Mouse (Mus musculus) urinary bladder, adult 2 months (tissue): ENCODE measurements around the gene Sp100. TPM values are rescaled to one million over a fixed set of nuclear protein-coding genes. Genes with fewer than 3 reads are reported as not detected.
"Not testable (repeated sequence)": the region's sequence is repeated elsewhere in the genome, so short reads cannot be mapped to it uniquely, and the experiment has no call there.

ENCODE experiments used
- DNase-seq: peaks from one replicate; pipeline ENCODE4 v3.0.0; 2022; ENCODE audit warnings: low spot score
- polyA plus RNA-seq: library from polyadenylated mRNA; depleted of rRNA; stranded (reverse); fragments of >200 nt; gene quantifications from 2 replicates; pipeline ENCODE4 v1.2.3, GENCODE M21; 2012; rRNA removed

Gene Sp100
- polyA plus RNA-seq: 32.2 and 37.7 TPM in 2 replicates

DNA sequence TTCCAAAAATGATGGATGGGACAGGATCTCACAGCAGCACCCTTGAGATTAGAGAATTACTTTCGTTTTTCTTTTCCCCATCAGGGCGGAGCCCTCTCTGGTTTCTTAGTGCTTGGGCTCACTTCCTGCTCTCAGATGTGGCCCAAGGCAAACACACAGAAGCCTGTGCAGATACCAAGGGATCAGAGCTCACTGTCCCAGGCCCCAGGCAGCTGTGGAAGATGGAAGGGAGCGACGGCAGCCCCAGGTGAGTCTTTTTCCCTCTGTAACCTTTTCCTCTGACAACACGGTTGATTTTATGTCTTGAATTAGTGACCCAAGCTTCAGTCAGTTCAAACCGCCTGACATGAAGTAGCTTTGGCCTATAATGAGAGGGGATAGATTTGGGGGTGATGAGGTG lies at the start of gene Sp100:
TSS of gene Sp100 (plus strand) at position 108 of the 400 bp plus-strand sequence.
- not testable (repeated sequence) for DNase-seq

- not testable (repeated sequence) for DNase-seq
Observed at GRCm38 (mm10) chr1:85600078-85600477, 49.7 kb upstream of the Sp100 start, which contains the start of gene Sp140. TSS of gene Sp140 (plus strand) at chr1:85600378.

DNA sequence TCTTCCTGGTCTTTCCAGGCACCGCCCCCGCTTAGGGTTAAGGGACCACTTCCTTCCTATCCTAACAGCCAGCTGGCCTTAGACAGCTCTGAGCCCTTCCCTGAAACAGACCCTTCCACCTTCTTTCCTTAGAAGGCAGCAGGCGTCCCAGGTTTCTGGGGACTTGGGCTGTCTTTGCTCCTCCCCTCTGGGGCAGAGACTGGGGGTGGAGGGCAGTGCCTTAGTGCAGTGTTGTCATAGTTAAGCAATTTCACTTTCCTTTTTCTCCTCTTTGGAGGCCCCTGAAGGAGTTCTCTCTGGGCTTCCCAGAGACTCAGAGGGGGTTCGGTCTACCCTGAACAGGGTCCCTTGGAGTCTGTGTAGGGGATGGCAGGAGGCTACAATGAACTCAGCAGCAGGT lies 49.0 kb upstream of the Sp100 start:
- not testable (repeated sequence) for DNase-seq

- DNase-seq: not testable (repeated sequence)
Observed at GRCm38 (mm10) chr1:85604341-85604740, 45.4 kb upstream of the Sp100 start.

GRCm38 (mm10) chr1:85608361-85608760 lies 41.4 kb upstream of the Sp100 start:
- not testable (repeated sequence) for DNase-seq

GRCm38 (mm10) chr1:85610581-85610980 lies 39.2 kb upstream of the Sp100 start:
- DNase-seq: not testable (repeated sequence)

GRCm38 (mm10) chr1:85615096-85615495 lies 34.7 kb upstream of the Sp100 start:
- not testable (repeated sequence) for DNase-seq

DNA sequence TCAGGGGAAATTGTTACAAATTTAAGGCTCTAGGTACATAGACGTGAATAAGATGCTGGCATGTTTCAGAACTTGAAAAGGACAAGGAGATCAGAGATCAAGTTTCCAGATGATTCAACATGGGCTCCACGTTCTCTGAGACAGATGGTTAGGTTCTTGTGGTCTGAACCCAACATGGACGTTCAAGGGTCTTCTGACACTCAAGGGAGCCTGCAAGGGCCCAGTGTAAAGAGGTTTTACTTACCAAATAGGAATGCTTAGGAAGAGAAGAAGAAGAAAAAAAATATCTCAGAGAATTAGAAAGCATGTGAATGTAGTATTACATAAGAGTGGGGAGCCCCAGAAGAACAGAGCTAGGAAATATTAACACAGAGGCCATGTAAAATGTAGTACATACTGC lies 34.0 kb upstream of the Sp100 start:
- not testable (repeated sequence) for DNase-seq

DNA sequence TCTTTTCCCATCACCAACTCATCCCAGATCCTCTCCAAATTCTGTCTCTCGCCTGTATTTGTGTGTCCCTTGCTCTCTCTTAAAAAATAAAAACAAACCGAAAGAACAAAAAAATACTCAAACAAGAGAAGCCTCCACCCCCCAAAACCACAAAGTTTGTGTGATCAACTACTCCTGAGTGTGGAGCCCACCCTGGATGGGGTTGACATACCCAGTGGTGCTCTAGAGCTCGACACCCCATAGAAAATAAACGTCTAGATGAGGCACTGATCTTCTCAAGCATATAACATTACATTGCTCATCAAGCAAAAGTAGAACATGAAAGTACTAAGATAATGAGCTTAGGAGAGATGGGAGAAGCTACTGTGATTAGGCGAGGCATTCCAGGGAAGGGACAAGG lies 32.6 kb upstream of the Sp100 start:
- not testable (repeated sequence) for DNase-seq

GRCm38 (mm10) chr1:85618689-85619088 lies 31.1 kb upstream of the Sp100 start:
- DNase-seq: not testable (repeated sequence)

- not testable (repeated sequence) for DNase-seq
Observed at GRCm38 (mm10) chr1:85636936-85637335, 12.9 kb upstream of the Sp100 start.

DNA sequence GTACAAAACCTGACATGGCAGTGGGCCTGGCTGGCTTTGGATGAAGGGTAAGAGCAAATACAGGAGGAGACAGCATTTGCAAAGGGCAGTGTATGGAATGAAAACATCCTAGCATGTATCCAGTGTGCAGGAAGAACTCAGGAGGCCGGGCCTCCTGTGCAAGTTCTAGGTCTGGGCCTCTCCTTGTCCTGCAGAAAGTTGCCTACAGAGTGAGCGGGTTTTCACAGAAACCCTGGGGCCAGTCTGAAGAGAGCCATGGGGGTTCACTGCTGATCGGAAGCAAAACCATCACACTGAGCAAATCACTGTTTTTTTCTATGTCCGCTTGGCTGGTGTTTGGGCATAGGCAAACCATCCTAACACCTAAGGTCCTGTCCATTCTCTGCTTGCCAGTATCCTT lies 11.6 kb upstream of the Sp100 start:
- not testable (repeated sequence) for DNase-seq

GRCm38 (mm10) chr1:85650524-85650923 lies 736 bp downstream of the Sp100 start:
- DNase-seq: not testable (repeated sequence)

GRCm38 (mm10) chr1:85651770-85652275 lies 2.0 kb downstream of the Sp100 start:
- DNase-seq: not testable (repeated sequence)

DNA sequence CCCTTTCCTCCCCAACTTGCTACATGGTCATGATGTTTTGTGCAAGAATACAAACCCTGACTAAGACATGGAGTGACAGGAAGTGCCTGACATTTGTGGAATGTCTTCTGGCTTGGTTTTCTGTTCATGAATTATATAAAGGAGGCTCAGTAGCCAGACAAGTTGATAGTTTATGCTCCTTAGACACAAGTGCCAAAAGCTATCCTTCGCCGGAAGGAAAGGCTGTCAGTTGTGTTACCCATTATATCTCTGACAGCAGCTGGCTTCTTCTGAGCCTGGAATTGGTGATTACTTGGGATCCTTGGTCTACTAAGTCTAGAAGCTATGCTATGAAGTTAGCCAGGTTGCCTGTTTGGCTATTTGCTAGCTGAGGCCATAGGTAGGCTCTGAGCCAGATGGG lies 7.4 kb downstream of the Sp100 start:
- not testable (repeated sequence) for DNase-seq

- DNase-seq: no peak
Observed at GRCm38 (mm10) chr1:85664266-85664665, 14.5 kb downstream of the Sp100 start.

GRCm38 (mm10) chr1:85680226-85680625 lies 30.4 kb downstream of the Sp100 start:
- no peak for DNase-seq

DNA sequence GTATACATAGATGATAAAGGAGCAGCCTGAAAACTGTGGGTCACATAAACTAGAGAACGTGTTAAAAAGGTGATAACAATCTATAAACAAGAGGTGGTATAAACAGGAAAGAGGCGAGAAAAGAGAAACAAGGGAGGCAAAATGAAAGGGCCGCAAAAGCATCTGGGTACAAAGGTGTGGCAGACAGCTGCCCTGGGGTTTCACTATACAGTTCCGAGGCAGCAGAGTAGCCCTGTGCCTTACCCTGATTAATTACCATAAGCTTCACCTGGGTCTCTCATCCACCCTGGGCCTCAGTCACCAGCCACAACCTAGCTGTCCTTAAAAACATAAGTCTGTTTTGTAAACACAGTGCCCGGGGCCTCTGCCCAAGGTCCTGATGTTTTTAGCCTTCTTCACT lies 36.9 kb downstream of the Sp100 start:
- no peak for DNase-seq

- DNase-seq: no peak
Observed at GRCm38 (mm10) chr1:85687346-85687745, 37.6 kb downstream of the Sp100 start.

DNA sequence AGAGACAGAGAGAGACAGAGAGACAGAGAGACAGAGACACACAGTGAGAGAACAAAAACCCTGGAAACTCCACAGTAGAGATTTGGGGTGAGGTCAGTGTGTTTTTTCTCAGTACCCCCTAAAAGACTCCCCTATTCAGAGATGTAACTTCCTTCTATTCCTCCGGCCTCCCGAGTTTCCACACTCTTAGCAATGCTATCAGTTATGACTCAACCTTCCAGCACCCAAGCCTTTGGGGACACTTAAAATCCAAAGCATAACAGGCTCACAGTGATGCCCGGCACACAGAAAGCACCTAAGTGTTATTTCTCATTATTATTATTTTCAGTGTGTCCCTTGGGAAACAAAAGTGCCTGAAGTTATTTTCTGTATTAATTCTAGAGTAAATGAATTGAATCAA lies 40.8 kb downstream of the Sp100 start:
- DNase-seq: no peak

GRCm38 (mm10) chr1:85692281-85692680 lies 42.5 kb downstream of the Sp100 start:
- DNase-seq: no peak

GRCm38 (mm10) chr1:85693280-85693679 lies 43.5 kb downstream of the Sp100 start:
- no peak for DNase-seq

- no peak for DNase-seq
Observed at GRCm38 (mm10) chr1:85695646-85696045, 45.9 kb downstream of the Sp100 start.
